Mouse (Mus musculus): ENCODE measurements at regions not wholly inside any gene's neighbourhood (a gene's known extent, or its start where the extent isn't known, plus 50 kb on each side); places are given as distances from the start of the nearest gene placed in this dataset.

DNA sequence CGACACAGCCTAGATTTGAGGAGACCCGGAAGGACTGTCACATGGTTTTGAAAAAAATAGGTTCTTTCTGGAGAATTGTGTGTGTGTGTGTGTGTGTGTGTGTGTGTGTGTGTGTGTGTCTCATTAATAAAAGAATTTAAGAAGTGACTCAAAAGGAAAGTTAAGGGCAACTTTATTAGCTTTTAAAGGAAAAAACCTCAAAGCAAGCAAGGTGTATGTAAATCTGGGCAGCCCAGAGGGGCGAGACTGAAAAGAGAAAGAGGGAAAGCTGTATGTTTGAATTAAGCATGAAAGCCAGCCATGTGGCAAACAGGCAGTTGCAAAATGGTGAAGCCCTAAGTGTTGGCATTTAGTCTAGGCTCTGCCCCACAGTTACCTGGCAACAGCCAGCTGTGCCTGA lies 77.3 kb upstream of the 1700021F07Rik start:
- ATAC-seq (ENCODE audit: insufficient read depth, low read depth), result no peak
- no peak overlapping the region for H3K9ac ChIP-seq (replicated peaks; ENCODE audit: low read depth, low read length)
- H3K36me3 ChIP-seq (replicated peaks; ENCODE audit: control insufficient read depth, insufficient read depth, low read length), result no peaks in the 10 kb centered on the region
- H3K9me3 ChIP-seq (replicated peaks; ENCODE audit: control insufficient read depth, low read length), result no peaks in the 10 kb centered on the region
- 72% methylated on average over 3 of the region's 3 CpGs for WGBS
- H3K4me2 ChIP-seq (ENCODE audit: low read depth, low read length), result no peak overlapping the region
- H3K27ac ChIP-seq (ENCODE audit: low read depth), result no peak overlapping the region
- no peaks in the 10 kb centered on the region; the same call in 1 of the 2 replicates for H3K27me3 ChIP-seq (ENCODE audit: control insufficient read depth, insufficient read depth, low read length)
- DNase-seq (ENCODE audit: low spot score), result no peak
- TF ChIP-seq EP300 (IDR thresholded peaks at IDR 0.05; ENCODE audit: low read depth) (no peak), CTCF (IDR thresholded peaks at IDR 0.05; ENCODE audit: low read depth) (no peak)
- no peaks in the 10 kb centered on the region for H3K4me1 ChIP-seq (ENCODE audit: control insufficient read depth, insufficient read depth)
- no peak overlapping the region for H3K4me3 ChIP-seq (ENCODE audit: low read depth, low read length)

DNA sequence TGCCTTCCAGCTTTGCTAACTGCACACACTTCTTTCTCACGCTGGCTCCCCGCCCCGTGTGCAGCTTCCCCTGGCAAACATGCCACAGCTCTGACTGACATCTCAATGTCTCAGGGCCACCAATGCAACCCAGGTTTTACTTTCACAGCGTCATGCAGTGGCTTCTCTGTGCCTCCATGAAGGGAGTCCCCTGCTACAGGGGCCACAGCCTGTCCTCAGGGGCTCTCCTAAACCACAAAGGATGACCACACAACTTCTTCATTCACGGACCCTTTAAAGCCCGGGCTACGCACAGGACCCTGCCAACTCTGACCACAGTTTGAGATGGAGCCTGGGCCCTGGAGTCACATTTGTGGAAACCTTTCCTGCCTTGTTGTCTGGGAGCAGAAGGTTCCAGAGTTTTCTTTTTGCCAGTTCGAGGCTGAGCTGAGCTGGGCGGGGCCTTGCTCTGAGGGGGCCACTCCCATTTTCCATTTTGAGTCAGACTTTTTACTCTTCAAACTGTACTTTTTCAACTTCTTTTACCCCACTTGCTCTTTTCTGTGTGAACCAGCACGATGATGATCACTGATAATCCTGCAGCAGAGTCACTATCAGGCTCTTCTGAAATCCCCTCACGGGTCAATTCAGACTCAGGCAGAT lies 73.7 kb upstream of the 1700021F07Rik start:
- no peaks in the 10 kb centered on the region for H3K4me1 ChIP-seq (ENCODE audit: control insufficient read depth, insufficient read depth)
- WGBS, result 75% methylated on average over 11 of the region's 11 CpGs
- no peak for DNase-seq (ENCODE audit: low spot score)
- H3K9me3 ChIP-seq (replicated peaks; ENCODE audit: control insufficient read depth, low read length), result no peaks in the 10 kb centered on the region
- no peak overlapping the region for H3K27ac ChIP-seq (ENCODE audit: low read depth)
- no peak for ATAC-seq (ENCODE audit: insufficient read depth, low read depth)
- no peak for TF ChIP-seq CTCF (IDR thresholded peaks at IDR 0.05; ENCODE audit: low read depth)
- TF ChIP-seq EP300 (IDR thresholded peaks at IDR 0.05; ENCODE audit: low read depth), result no peak
- H3K27me3 ChIP-seq (ENCODE audit: control insufficient read depth, insufficient read depth, low read length), result no peaks in the 10 kb centered on the region
- no peak overlapping the region for H3K4me2 ChIP-seq (ENCODE audit: low read depth, low read length)
- no peaks in the 10 kb centered on the region for H3K36me3 ChIP-seq (replicated peaks; ENCODE audit: control insufficient read depth, insufficient read depth, low read length)
- H3K9ac ChIP-seq (replicated peaks; ENCODE audit: low read depth, low read length), result no peak overlapping the region
- no peak overlapping the region for H3K4me3 ChIP-seq (ENCODE audit: low read depth, low read length)

DNA sequence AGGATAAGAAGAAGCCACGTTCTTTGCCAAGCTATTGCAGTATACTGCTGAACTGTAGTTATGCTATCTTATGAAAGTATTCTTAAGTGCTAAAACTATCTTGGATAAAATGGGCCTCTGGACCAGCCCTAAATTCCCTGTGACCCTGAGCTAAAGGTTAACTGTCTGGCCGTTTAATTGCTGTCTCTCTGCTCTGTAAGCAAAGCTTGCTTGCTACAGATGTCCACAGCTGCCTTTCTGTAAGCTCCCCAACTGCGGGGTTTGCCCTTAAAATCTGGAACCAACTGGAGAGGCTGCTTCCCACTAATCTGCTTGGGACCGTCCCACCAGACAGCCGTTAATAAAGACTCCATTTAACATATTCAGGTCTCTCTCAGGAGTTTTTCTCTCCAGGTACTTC lies 73.2 kb upstream of the 1700021F07Rik start:
- H3K27ac ChIP-seq (ENCODE audit: low read depth), result no peak overlapping the region

DNA sequence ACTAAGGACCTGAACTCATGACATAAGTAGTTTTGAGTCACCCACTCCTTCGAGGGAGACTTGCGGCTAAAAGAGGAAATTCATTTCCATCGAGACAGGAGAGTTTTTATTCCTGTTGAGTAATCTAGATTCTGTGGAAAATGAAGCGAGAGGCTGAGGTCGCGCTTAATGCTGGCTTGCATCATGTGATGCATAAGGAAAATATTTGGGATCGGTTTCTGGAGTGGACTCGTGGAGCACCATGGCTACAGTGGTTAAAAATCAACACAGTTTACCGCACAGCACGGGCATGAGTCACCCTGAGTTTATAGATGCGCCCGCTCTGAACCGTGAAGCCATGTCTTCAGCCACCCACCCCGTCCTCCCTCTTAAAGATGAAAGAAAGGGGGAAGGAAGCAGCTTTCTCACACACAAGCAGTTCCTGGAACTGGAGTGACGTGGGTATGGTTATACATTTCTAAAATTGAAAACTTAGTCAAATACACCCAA lies 70.3 kb upstream of the 1700021F07Rik start:
- Histone ChIP-seq H3K9ac (replicated peaks; ENCODE audit: low read depth, low read length) (no peak overlapping the region), H3K4me3 (ENCODE audit: low read depth, low read length) (no peak overlapping the region), H3K36me3 (replicated peaks; ENCODE audit: control insufficient read depth, insufficient read depth, low read length) (no peaks in the 10 kb centered on the region), H3K27me3 (ENCODE audit: control insufficient read depth, insufficient read depth, low read length) (no peaks in the 10 kb centered on the region), H3K4me2 (ENCODE audit: low read depth, low read length) (no peak overlapping the region), H3K9me3 (replicated peaks; ENCODE audit: control insufficient read depth, low read length) (no peaks in the 10 kb centered on the region; the same call in 1 of the 2 replicates), H3K4me1 (ENCODE audit: control insufficient read depth, insufficient read depth) (no peaks in the 10 kb centered on the region), H3K27ac (ENCODE audit: low read depth) (no peak overlapping the region)
- ATAC-seq (ENCODE audit: insufficient read depth, low read depth) (no peak), DNase-seq (ENCODE audit: low spot score) (no peak)
- WGBS, result 70% methylated on average over 15 of the region's 15 CpGs
- TF ChIP-seq EP300 (IDR thresholded peaks at IDR 0.05; ENCODE audit: low read depth) (no peak), CTCF (IDR thresholded peaks at IDR 0.05; ENCODE audit: low read depth) (no peak)

More for the DNA sequence above, 73.2 kb upstream of the 1700021F07Rik start:
- no peak for DNase-seq (ENCODE audit: low spot score)
- Histone ChIP-seq H3K27me3 (ENCODE audit: control insufficient read depth, insufficient read depth, low read length) (no peaks in the 10 kb centered on the region), H3K36me3 (replicated peaks; ENCODE audit: control insufficient read depth, insufficient read depth, low read length) (no peaks in the 10 kb centered on the region), H3K4me1 (ENCODE audit: control insufficient read depth, insufficient read depth) (no peaks in the 10 kb centered on the region), H3K9me3 (replicated peaks; ENCODE audit: control insufficient read depth, low read length) (no peaks in the 10 kb centered on the region), H3K4me2 (ENCODE audit: low read depth, low read length) (no peak overlapping the region), H3K9ac (replicated peaks; ENCODE audit: low read depth, low read length) (no peak overlapping the region), H3K4me3 (ENCODE audit: low read depth, low read length) (no peak overlapping the region)
- TF ChIP-seq EP300 (IDR thresholded peaks at IDR 0.05; ENCODE audit: low read depth), result no peak
- no peak for TF ChIP-seq CTCF (IDR thresholded peaks at IDR 0.05; ENCODE audit: low read depth)
- 62% methylated on average over 5 of the region's 5 CpGs for WGBS
- no peak; the same call in 1 of the 2 replicates for ATAC-seq (ENCODE audit: insufficient read depth, low read depth)

DNA sequence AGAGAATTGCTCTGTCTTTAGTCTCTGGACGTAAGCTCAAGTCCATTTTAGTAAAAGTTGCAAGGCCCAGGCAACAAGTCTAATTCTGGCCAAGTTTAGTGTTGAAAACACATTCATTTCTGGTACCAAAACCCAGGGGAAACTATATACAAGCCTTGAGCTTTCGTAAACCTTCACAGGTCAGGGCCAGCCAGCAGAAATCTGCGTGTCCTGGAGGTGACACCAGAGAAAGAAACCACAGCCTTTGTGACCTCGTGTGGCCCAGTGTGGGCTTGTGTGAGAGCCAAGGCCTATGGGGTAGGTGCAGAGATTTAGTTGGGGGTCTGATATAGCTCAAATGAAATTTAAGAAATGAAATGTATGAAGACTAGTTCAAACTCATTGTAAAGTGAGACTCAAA lies 69.6 kb upstream of the 1700021F07Rik start:
- WGBS, result 80% methylated on average over 4 of the region's 4 CpGs
- no peak overlapping the region for H3K9ac ChIP-seq (replicated peaks; ENCODE audit: low read depth, low read length)
- ATAC-seq (ENCODE audit: insufficient read depth, low read depth) (no peak), DNase-seq (ENCODE audit: low spot score) (no peak)
- no peak overlapping the region for H3K4me3 ChIP-seq (ENCODE audit: low read depth, low read length)
- H3K9me3 ChIP-seq (replicated peaks; ENCODE audit: control insufficient read depth, low read length), result no peaks in the 10 kb centered on the region; the same call in 1 of the 2 replicates
- no peak for TF ChIP-seq EP300 (IDR thresholded peaks at IDR 0.05; ENCODE audit: low read depth)
- no peak for TF ChIP-seq CTCF (IDR thresholded peaks at IDR 0.05; ENCODE audit: low read depth)
- no peaks in the 10 kb centered on the region for H3K36me3 ChIP-seq (replicated peaks; ENCODE audit: control insufficient read depth, insufficient read depth, low read length)
- H3K27ac ChIP-seq (ENCODE audit: low read depth), result no peak overlapping the region
- no peak overlapping the region for H3K4me2 ChIP-seq (ENCODE audit: low read depth, low read length)
- no peaks in the 10 kb centered on the region for H3K4me1 ChIP-seq (ENCODE audit: control insufficient read depth, insufficient read depth)
- H3K27me3 ChIP-seq (ENCODE audit: control insufficient read depth, insufficient read depth, low read length), result no peaks in the 10 kb centered on the region
